Mouse (Mus musculus): ENCODE results near the gene Abcb4. TPM values are rescaled to one million over a fixed set of nuclear protein-coding genes. Genes with fewer than 3 reads are reported as not detected.
A peak's percentile ranks its signal among the peaks of the same experiment; 100 is the strongest.
"Not testable (repeated sequence)": the region's sequence is repeated elsewhere in the genome, so short reads cannot be mapped to it uniquely, and the experiment has no call there.

Abcb4 gene
- polyA plus RNA-seq, 1 experiment from 2014 or later: 2.4 TPM

DNA sequence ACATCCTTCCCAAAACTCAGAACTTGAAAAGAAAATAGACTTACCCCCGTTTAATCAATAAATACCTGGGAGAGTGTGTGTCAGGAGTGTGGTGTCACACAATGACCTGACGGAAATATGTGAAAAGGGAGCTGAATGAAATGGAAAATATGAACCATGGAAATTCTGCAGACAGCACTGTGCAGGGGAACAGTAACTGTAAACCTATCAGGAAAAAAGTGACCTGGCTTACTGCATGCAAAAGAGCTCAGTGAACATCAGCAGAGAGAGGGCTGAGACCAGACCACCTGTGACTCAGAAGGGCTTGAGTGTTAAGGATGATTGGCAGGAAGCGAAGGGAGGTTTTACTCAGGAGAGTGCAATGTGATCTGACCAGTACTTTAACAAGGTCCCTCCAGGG lies 92.0 kb downstream of the Abcb4 start:
- Histone ChIP-seq H3K27me3 (ENCODE audit: control insufficient read depth, insufficient read depth, low read length) (no peaks in the 10 kb centered on the region), H3K27ac (ENCODE audit: low read length) (no peak overlapping the region), H3K9ac (ENCODE audit: low read length) (no peak overlapping the region), H3K4me1 (ENCODE audit: control insufficient read depth, insufficient read depth, low read length) (no peaks in the 10 kb centered on the region), H3K4me2 (ENCODE audit: low read depth, low read length) (no peak overlapping the region), H3K9me3 (replicated peaks; ENCODE audit: control insufficient read depth, low read length) (no peaks in the 10 kb centered on the region), H3K4me3 (replicated peaks; ENCODE audit: low read length) (no peak overlapping the region), H3K36me3 (ENCODE audit: control insufficient read depth, insufficient read depth, low read length) (peaks cover 7% of the 10 kb centered on the region; the same call in 1 of the 2 replicates)
- ATAC-seq (ENCODE audit: insufficient read depth, low FRiP score): no peak
- 86% methylated on average over 3 of the region's 3 CpGs for WGBS

DNA sequence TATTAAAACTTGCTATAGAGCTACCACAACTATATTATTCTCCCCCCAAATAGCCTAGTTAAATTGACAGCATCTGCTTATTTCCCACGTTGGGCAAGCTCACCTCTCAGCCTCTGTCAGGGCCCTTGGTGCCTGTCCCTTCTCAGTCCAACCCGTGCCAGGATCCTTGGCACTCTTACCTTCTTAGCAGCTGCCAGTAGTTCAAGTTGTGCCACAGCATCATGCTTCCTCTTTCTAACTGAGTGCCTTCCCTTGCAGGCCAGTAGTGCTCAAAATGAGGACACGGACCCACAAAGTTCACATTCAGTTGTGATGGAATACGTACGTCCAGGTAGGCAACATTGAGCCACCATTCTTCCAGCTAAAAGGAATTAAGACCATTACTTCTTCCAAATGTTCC lies 94.4 kb downstream of the Abcb4 start:
- 93% methylated on average over 5 of the region's 5 CpGs for WGBS
- peaks cover 13% of the 10 kb centered on the region; the same call in 1 of the 2 replicates for H3K36me3 ChIP-seq (ENCODE audit: control insufficient read depth, insufficient read depth, low read length)
- ATAC-seq (ENCODE audit: insufficient read depth, low FRiP score): no peak
- no peak overlapping the region for H3K9ac ChIP-seq (ENCODE audit: low read length)
- H3K27me3 ChIP-seq (ENCODE audit: control insufficient read depth, insufficient read depth, low read length): no peaks in the 10 kb centered on the region
- no peak overlapping the region for H3K27ac ChIP-seq (ENCODE audit: low read length)
- no peak overlapping the region for H3K4me3 ChIP-seq (replicated peaks; ENCODE audit: low read length)
- H3K4me2 ChIP-seq (ENCODE audit: low read depth, low read length): no peak overlapping the region
- no peaks in the 10 kb centered on the region for H3K9me3 ChIP-seq (replicated peaks; ENCODE audit: control insufficient read depth, low read length)
- H3K4me1 ChIP-seq (ENCODE audit: control insufficient read depth, insufficient read depth, low read length): no peaks in the 10 kb centered on the region

DNA sequence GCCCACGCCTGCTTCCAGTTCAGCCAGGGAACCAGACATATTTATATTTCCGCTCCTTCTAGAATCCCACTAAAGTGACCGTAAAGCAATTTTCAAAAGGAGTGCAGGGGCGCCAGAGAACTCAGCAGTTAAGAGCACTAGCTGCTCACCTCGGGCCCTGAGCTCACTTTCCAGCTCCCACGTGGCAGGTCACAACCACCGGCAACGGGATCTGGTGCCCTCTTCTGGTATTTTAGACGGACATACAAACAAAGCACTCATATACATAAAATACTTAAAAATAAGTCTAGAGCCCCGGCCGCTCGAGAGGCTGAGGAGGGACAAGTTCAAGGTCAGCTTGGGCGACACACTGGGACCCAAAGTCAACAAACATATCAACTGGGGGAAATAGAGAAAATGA lies 97.0 kb downstream of the Abcb4 start:
- H3K4me3 ChIP-seq (replicated peaks; ENCODE audit: low read length): no peak overlapping the region
- no peaks in the 10 kb centered on the region; the same call in 1 of the 2 replicates for H3K4me1 ChIP-seq (ENCODE audit: control insufficient read depth, insufficient read depth, low read length)
- no peak for ATAC-seq (ENCODE audit: insufficient read depth, low FRiP score)
- H3K36me3 ChIP-seq (ENCODE audit: control insufficient read depth, insufficient read depth, low read length): peaks cover 15% of the 10 kb centered on the region; the same call in 1 of the 2 replicates
- WGBS: 84% methylated on average over 13 of the region's 13 CpGs
- H3K9ac ChIP-seq (ENCODE audit: low read length): no peak overlapping the region
- H3K4me2 ChIP-seq (ENCODE audit: low read depth, low read length): no peak overlapping the region
- no peak overlapping the region for H3K27ac ChIP-seq (ENCODE audit: low read length)
- no peaks in the 10 kb centered on the region for H3K27me3 ChIP-seq (ENCODE audit: control insufficient read depth, insufficient read depth, low read length)
- H3K9me3 ChIP-seq (replicated peaks; ENCODE audit: control insufficient read depth, low read length): no peaks in the 10 kb centered on the region

DNA sequence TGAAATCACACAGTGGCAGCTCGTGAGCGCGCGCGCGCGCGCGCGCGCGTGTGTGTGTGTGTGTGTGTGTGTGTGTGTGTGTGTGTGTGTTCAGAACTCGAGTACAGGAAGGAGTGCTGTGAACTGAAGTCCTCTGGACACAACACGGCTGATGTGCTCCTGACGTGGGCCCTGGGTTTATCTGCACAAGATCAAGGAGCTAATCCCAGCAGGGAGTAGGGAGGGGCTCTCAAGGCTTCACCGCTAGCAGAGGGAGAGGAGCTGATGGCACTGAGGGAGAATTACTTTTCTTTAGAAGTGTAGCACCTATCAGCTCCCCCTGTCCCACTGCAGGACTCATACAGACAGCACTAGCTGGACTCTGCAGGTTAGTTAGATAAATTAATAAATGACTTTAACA lies 98.1 kb downstream of the Abcb4 start:
- Histone ChIP-seq H3K27ac (ENCODE audit: low read length) (no peak overlapping the region), H3K4me3 (replicated peaks; ENCODE audit: low read length) (no peak overlapping the region), H3K4me1 (ENCODE audit: control insufficient read depth, insufficient read depth, low read length) (peaks cover 5% of the 10 kb centered on the region; the same call in 1 of the 2 replicates), H3K9me3 (replicated peaks; ENCODE audit: control insufficient read depth, low read length) (no peaks in the 10 kb centered on the region), H3K4me2 (ENCODE audit: low read depth, low read length) (no peak overlapping the region), H3K9ac (ENCODE audit: low read length) (no peak overlapping the region), H3K36me3 (ENCODE audit: control insufficient read depth, insufficient read depth, low read length) (peaks cover 10% of the 10 kb centered on the region; the same call in 1 of the 2 replicates), H3K27me3 (ENCODE audit: control insufficient read depth, insufficient read depth, low read length) (no peaks in the 10 kb centered on the region)
- ATAC-seq (ENCODE audit: insufficient read depth, low FRiP score): no peak
- 83% methylated on average over 16 of the region's 16 CpGs for WGBS

DNA sequence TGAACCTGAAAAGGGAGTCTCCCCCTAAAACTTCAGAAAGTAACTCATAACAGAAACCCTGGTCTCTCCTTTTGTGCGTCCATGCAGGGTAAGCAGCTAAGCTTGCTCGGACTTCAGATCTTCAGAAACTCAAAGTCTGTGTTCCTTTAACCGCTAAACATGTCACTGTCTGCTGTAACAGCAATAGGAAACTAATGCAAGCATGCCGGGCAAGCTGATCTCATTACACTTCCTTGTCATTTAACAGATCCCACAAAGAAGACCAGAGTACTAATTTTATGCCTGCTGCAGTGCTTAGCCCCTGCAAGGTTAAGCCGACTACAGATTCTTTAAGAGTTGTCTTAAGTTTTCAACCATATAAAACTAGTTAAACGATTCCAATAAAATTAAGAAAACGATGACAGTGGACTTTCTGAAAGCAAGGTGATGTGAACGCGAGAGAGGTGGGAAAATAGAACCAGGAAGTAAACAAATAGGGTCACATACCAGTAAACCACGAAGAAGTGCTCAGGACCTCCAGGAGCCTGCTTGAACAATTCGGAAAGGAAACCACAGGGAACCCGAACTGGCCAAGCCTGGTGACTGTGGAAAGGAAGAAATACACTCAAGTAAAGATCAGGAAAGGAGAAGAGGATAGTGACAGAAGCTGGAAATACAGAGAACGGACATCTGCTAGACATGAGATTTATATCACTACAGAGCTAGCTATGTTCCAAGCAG lies 102.6 kb downstream of the Abcb4 start:
- peak overlapping the region; percentile 87 for H3K27ac ChIP-seq (ENCODE audit: low read length)
- 9% methylated on average over 13 of the region's 13 CpGs for WGBS
- ATAC-seq (ENCODE audit: insufficient read depth, low FRiP score): no peak

DNA sequence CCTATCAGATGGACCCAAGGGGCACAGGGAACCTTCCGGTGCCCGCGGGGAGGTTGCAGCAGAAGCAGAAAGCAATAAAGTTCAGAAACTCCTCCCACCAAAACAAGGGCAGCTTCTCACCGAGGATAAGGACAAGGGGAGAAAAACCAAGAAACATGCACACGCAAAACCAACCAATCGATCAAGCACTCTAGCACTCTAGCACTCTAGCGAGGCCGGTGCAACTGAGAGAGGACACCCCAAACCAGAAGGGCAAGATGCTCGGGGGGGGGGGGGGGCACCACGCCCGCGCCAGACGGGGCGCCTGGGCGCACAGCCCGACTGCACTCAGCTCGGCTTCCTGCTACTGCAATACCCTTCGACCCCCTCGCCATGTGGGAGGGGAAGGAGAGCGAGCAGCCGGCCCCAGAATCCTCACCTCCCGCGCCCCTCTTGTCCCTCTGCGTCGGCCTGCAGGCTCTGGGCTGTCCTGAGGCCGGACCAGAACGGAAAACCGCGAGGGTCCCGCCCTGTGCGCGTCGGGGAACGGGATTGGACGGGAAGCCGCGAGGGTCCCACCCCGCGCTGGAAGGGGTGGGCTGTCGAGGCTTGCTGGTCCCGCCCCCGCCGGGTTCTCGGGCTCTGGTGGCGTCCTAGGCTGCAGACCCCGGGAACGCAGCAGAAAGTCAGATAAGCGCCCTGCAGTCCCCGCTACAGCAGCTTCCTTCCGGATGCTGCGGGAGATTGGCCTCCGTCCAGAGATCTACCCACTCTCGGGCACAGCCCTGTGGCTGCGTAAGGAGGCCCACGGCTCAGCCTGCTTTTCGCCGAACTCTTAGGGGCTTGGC lies 103.4 kb downstream of the Abcb4 start, which contains the start of gene Crot:
Crot (minus strand) TSS at position 639 of the 827 bp plus-strand sequence.
- peak within 1 kb of the TSS; percentile 84 for H3K4me2 ChIP-seq (ENCODE audit: low read depth, low read length)
- no peaks in the 10 kb centered on the region for H3K27me3 ChIP-seq (ENCODE audit: control insufficient read depth, insufficient read depth, low read length)
- H3K27ac ChIP-seq (ENCODE audit: low read length): peak within 1 kb of the TSS; percentile 87
- ATAC-seq (ENCODE audit: insufficient read depth, low FRiP score): peak; percentile 100
- peak within 1 kb of the TSS; percentile 69 for H3K4me3 ChIP-seq (replicated peaks; ENCODE audit: low read length)
- H3K9ac ChIP-seq (ENCODE audit: low read length): peak within 1 kb of the TSS; percentile 88
- WGBS: under 1% methylated on average over 57 of the region's 57 CpGs
- 0 out of 2 replicates have a peak, but pooled peaks cover 5% of the 10 kb centered on the region for H3K36me3 ChIP-seq (ENCODE audit: control insufficient read depth, insufficient read depth, low read length)
- peaks cover 5% of the 10 kb centered on the region; the same call in 1 of the 2 replicates for H3K4me1 ChIP-seq (ENCODE audit: control insufficient read depth, insufficient read depth, low read length)
- H3K9me3 ChIP-seq (replicated peaks; ENCODE audit: control insufficient read depth, low read length): no peaks in the 10 kb centered on the region

More for the DNA sequence above, 102.6 kb downstream of the Abcb4 start:
- H3K27me3 ChIP-seq (ENCODE audit: control insufficient read depth, insufficient read depth, low read length): no peaks in the 10 kb centered on the region
- H3K9me3 ChIP-seq (replicated peaks; ENCODE audit: control insufficient read depth, low read length): no peaks in the 10 kb centered on the region
- peak overlapping the region; percentile 84 for H3K4me2 ChIP-seq (ENCODE audit: low read depth, low read length)
- peak overlapping the region; percentile 69 for H3K4me3 ChIP-seq (replicated peaks; ENCODE audit: low read length)
- H3K4me1 ChIP-seq (ENCODE audit: control insufficient read depth, insufficient read depth, low read length): peaks cover 5% of the 10 kb centered on the region; the same call in 1 of the 2 replicates
- H3K36me3 ChIP-seq (ENCODE audit: control insufficient read depth, insufficient read depth, low read length): peaks cover 7% of the 10 kb centered on the region; the same call in 1 of the 2 replicates
- peak overlapping the region; percentile 88 for H3K9ac ChIP-seq (ENCODE audit: low read length)

DNA sequence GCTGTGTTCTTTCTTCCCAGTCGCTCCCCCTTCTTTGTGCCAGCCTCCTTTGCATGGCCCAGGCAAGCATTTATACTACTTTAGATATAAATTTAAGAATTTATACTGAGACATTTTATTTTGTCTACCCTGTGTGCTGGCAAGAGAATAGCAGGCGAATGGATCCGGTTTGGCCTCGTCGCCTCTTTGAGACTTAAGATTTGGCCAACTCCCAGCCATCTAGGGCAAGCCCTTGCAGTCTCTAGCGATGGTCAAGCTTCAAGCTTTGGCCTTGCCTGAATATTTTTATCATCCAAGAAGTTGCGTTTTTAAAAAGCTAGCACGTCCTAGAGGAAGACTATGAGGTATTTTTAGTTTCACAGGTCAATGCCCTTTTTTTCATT lies 104.0 kb downstream of the Abcb4 start:
- 8% methylated on average over 8 of the region's 8 CpGs for WGBS
- H3K9ac ChIP-seq (ENCODE audit: low read length): peak overlapping the region; percentile 88
- peak overlapping the region; percentile 84 for H3K4me2 ChIP-seq (ENCODE audit: low read depth, low read length)
- H3K4me1 ChIP-seq (ENCODE audit: control insufficient read depth, insufficient read depth, low read length): peaks cover 5% of the 10 kb centered on the region; the same call in 1 of the 2 replicates
- peak overlapping the region; percentile 69 for H3K4me3 ChIP-seq (replicated peaks; ENCODE audit: low read length)
- peak overlapping the region; percentile 87 for H3K27ac ChIP-seq (ENCODE audit: low read length)
- peak; percentile 6; the same call in 1 of the 2 replicates for ATAC-seq (ENCODE audit: insufficient read depth, low FRiP score)
- no peaks in the 10 kb centered on the region for H3K9me3 ChIP-seq (replicated peaks; ENCODE audit: control insufficient read depth, low read length)
- 0 out of 2 replicates have a peak, but pooled peaks cover 4% of the 10 kb centered on the region for H3K36me3 ChIP-seq (ENCODE audit: control insufficient read depth, insufficient read depth, low read length)
- H3K27me3 ChIP-seq (ENCODE audit: control insufficient read depth, insufficient read depth, low read length): no peaks in the 10 kb centered on the region

DNA sequence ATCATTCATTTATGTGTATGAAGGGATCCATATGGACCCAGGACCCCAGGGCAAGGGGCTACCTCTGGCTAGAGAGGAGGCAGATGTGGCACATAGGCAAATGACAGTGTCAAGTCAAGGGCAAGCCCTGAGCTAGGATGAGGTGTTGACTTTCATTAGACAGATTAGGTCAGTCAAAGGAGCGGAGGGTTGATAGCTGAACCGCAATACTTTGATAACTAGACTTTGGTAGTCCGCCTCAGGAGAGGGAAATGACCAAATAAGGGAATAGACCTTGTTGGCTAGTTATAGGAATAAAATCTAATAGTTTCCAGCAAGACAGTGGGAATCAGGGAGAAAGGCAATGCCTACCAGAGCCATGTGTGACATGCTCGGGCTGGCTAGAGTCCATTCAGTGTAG lies 105.6 kb downstream of the Abcb4 start:
- WGBS: 55% methylated on average over 4 of the region's 4 CpGs
- no peak overlapping the region for H3K27ac ChIP-seq (ENCODE audit: low read length)
- H3K27me3 ChIP-seq (ENCODE audit: control insufficient read depth, insufficient read depth, low read length): no peaks in the 10 kb centered on the region
- no peak overlapping the region for H3K4me3 ChIP-seq (replicated peaks; ENCODE audit: low read length)
- ATAC-seq (ENCODE audit: insufficient read depth, low FRiP score): no peak
- peaks cover 5% of the 10 kb centered on the region; the same call in 1 of the 2 replicates for H3K4me1 ChIP-seq (ENCODE audit: control insufficient read depth, insufficient read depth, low read length)
- H3K36me3 ChIP-seq (ENCODE audit: control insufficient read depth, insufficient read depth, low read length): no peaks in the 10 kb centered on the region
- no peak overlapping the region for H3K4me2 ChIP-seq (ENCODE audit: low read depth, low read length)
- H3K9me3 ChIP-seq (replicated peaks; ENCODE audit: control insufficient read depth, low read length): no peaks in the 10 kb centered on the region
- no peak overlapping the region for H3K9ac ChIP-seq (ENCODE audit: low read length)

DNA sequence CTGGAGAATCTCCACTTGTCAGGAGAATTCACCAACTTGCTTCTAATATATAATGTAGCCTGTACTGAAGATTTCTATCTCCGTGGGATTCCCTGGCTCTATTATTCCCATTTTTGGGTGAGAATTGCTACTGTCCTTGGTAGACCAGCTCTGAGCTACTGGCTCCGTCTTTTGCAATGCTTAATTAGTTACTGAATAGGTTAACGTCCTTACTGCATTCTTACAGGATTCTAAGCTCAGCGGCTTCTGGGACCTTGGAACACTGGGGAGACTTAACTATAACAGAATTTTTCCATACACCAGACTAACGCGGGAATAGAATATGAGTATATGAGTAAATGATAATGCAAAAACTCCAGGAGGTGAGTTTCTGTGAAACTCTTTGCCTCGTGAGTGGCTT lies 106.5 kb downstream of the Abcb4 start:
- H3K4me2 ChIP-seq (ENCODE audit: low read depth, low read length); H3K9me3 ChIP-seq (replicated peaks; ENCODE audit: control insufficient read depth, low read length); ATAC-seq (ENCODE audit: insufficient read depth, low FRiP score); H3K36me3 ChIP-seq (ENCODE audit: control insufficient read depth, insufficient read depth, low read length); H3K27ac ChIP-seq (ENCODE audit: low read length); H3K27me3 ChIP-seq (ENCODE audit: control insufficient read depth, insufficient read depth, low read length); H3K4me1 ChIP-seq (ENCODE audit: control insufficient read depth, insufficient read depth, low read length); H3K4me3 ChIP-seq (replicated peaks; ENCODE audit: low read length); H3K9ac ChIP-seq (ENCODE audit: low read length): not testable (repeated sequence)
- WGBS: 41% methylated on average over 7 of the region's 7 CpGs

Data from stomach, embryonic 16.5 days (tissue).